Mouse (Mus musculus) ES-Bruce4 (cell line): ENCODE data around the gene Stx2. TPM values are rescaled to one million over a fixed set of nuclear protein-coding genes. Genes with fewer than 3 reads are reported as not detected.
"Not testable (repeated sequence)": the region's sequence is repeated elsewhere in the genome, so short reads cannot be mapped to it uniquely, and the experiment has no call there.

Experiments
- H3K27ac ChIP-seq: 2 replicates; pipeline ENCODE4 v1.5.1; 2012; ENCODE audit warnings: low read length, inconsistent platforms; ENCODE audit not compliant: insufficient read depth
- H3K27me3 ChIP-seq: 2 replicates; pipeline ENCODE4 v1.6.1; 2012; ENCODE audit warnings: mild to moderate bottlenecking, low read length, inconsistent platforms; ENCODE audit not compliant: control insufficient read depth, poor library complexity, insufficient read depth, severe bottlenecking
- H3K36me3 ChIP-seq: 2 replicates; pipeline ENCODE4 v1.6.1; 2012; ENCODE audit warnings: inconsistent platforms, mild to moderate bottlenecking, low read length, moderate library complexity; ENCODE audit not compliant: control insufficient read depth, poor library complexity, insufficient read depth, severe bottlenecking
- H3K4me1 ChIP-seq: one replicate; pipeline ENCODE4 v1.8.1; 2011; ENCODE audit warnings: low read length; ENCODE audit not compliant: control insufficient read depth, insufficient read depth
- H3K4me3 ChIP-seq: 2 replicates; pipeline ENCODE4 v1.5.1; 2011; ENCODE audit warnings: low read depth, mild to moderate bottlenecking, low read length
- H3K9ac ChIP-seq: 2 replicates; pipeline ENCODE4 v1.6.1; 2012; ENCODE audit warnings: low read depth, mild to moderate bottlenecking, inconsistent platforms; ENCODE audit not compliant: poor library complexity, severe bottlenecking
- H3K9me3 ChIP-seq: replicated peaks from 2 replicates; pipeline ENCODE4 v1.6.1; 2012; ENCODE audit warnings: mild to moderate bottlenecking, low read length, inconsistent platforms; ENCODE audit not compliant: control insufficient read depth, poor library complexity, insufficient read depth, severe bottlenecking
- CTCF ChIP-seq: IDR thresholded peaks from one replicate; pipeline ENCODE4 v1.8.1; 2011; ENCODE audit warnings: low read depth, low read length
- EP300 ChIP-seq: IDR thresholded peaks from 2 replicates; pipeline ENCODE4 v1.6.1; 2011; ENCODE audit warnings: low read depth, low read length; ENCODE audit not compliant: insufficient read depth
- POLR2A ChIP-seq: IDR thresholded peaks from one replicate; pipeline ENCODE4 v1.8.1; 2011; ENCODE audit warnings: low read length; ENCODE audit not compliant: insufficient read depth
- polyA plus RNA-seq: library from polyadenylated mRNA; stranded (reverse); fragments of >200 nt; gene quantifications from 2 replicates; pipeline ENCODE4 v1.2.4, GENCODE M21; 2011; ENCODE audit warnings: low read depth; ENCODE audit not compliant: missing spikeins, insufficient read depth, insufficient read length

The Stx2 gene
- polyA plus RNA-seq, 1 experiment = 25.9 TPM

GRCm38 (mm10) chr5:128987141-128987954 lies 21.0 kb downstream of the Stx2 start:
- Histone ChIP-seq H3K4me1 (no peaks in the 10 kb centered on the region), H3K4me3 (no peak overlapping the region), H3K36me3 (no peaks in the 10 kb centered on the region), H3K9ac (no peak overlapping the region), H3K9me3 (no peaks in the 10 kb centered on the region), H3K27me3 (no peaks in the 10 kb centered on the region), H3K27ac (no peak overlapping the region)
- no peak for TF ChIP-seq POLR2A
- no peak for TF ChIP-seq EP300
- no peak for TF ChIP-seq CTCF

GRCm38 (mm10) chr5:128985946-128986345 lies 22.4 kb downstream of the Stx2 start:
- H3K27me3 ChIP-seq = no peaks in the 10 kb centered on the region
- H3K9me3 ChIP-seq = no peaks in the 10 kb centered on the region
- no peak overlapping the region for H3K4me3 ChIP-seq
- H3K36me3 ChIP-seq = no peaks in the 10 kb centered on the region
- no peaks in the 10 kb centered on the region for H3K4me1 ChIP-seq
- TF ChIP-seq CTCF (no peak), POLR2A (no peak), EP300 (no peak)
- H3K27ac ChIP-seq = no peak overlapping the region
- no peak overlapping the region for H3K9ac ChIP-seq

DNA sequence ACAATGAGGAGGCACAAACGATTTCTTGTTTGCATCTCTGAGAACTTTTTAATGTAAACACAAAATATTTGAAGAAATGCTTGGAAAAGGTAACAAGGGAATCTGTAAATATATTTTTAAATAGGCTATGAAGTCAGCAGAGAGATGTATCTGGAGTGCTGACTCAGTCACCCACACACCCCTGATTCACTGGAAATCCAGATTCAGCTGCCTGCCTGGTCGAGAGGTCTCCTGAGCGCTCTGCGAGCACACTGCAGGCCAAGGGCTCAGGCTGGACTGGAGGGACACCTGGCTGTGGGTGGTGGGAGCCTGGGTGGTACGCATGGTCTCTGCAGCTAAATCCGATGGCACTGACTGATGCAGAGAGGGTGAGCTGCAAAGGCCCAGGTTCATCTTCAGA lies 23.8 kb downstream of the Stx2 start:
- H3K27me3 ChIP-seq = no peaks in the 10 kb centered on the region
- no peak overlapping the region for H3K27ac ChIP-seq
- H3K9me3 ChIP-seq = no peaks in the 10 kb centered on the region
- no peaks in the 10 kb centered on the region for H3K36me3 ChIP-seq
- H3K4me3 ChIP-seq = no peak overlapping the region
- no peaks in the 10 kb centered on the region for H3K4me1 ChIP-seq
- no peak overlapping the region for H3K9ac ChIP-seq
- TF ChIP-seq EP300 = no peak
- TF ChIP-seq CTCF = no peak
- TF ChIP-seq POLR2A = no peak

DNA sequence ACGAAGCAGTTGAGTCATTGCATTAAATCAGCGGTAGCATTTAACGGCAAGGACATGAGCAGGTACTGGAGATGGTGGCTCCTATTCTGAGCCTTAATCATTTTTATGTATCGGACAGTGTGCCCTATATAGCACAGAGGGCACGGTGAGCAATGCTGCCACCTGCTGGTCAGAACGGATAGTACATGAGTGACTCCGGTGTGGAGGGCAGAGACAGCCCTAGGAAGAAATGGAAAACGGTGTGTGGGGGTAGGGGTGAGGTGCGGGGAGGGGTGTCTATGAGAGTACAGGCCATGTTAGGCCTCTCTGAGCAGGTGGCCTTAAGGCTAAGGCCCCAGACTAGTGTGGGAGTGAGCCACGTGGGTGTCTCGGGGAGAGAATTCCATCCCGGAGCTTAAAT lies 26.8 kb downstream of the Stx2 start:
- H3K27ac ChIP-seq = no peak overlapping the region
- H3K27me3 ChIP-seq = no peaks in the 10 kb centered on the region
- no peak overlapping the region for H3K4me3 ChIP-seq
- H3K9ac ChIP-seq = no peak overlapping the region
- no peaks in the 10 kb centered on the region for H3K4me1 ChIP-seq
- H3K36me3 ChIP-seq = no peaks in the 10 kb centered on the region
- no peaks in the 10 kb centered on the region for H3K9me3 ChIP-seq
- TF ChIP-seq CTCF (peak; percentile 99), POLR2A (no peak)

DNA sequence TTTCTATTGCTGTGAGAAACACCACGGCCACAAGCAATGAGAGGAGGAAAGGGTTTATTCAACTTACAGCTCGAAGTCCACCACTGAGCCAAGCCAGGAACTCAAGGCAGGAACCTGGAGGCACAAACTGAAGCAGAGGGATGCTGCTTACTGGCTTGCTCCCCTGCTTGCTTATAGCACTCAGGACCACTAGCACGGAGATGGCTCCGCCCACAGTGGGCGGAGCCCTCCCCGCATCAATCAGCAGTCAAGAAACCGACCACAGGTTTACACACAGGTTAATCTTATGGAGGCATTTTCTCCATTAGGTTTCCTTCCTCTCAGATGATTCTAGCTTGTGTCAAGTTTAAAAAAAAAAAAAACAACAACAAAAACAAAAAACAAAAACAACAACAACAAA lies 27.5 kb downstream of the Stx2 start:
- Histone ChIP-seq H3K9me3 (no peaks in the 10 kb centered on the region), H3K36me3 (no peaks in the 10 kb centered on the region), H3K9ac (no peak overlapping the region), H3K4me1 (no peaks in the 10 kb centered on the region), H3K27ac (no peak overlapping the region), H3K27me3 (no peaks in the 10 kb centered on the region), H3K4me3 (no peak overlapping the region)
- TF ChIP-seq CTCF (no peak), POLR2A (no peak), EP300 (no peak)

GRCm38 (mm10) chr5:128978957-128979356 lies 29.4 kb downstream of the Stx2 start:
- no peaks in the 10 kb centered on the region for H3K4me1 ChIP-seq
- no peak overlapping the region for H3K27ac ChIP-seq
- H3K27me3 ChIP-seq = no peaks in the 10 kb centered on the region
- no peaks in the 10 kb centered on the region for H3K36me3 ChIP-seq
- H3K9ac ChIP-seq = no peak overlapping the region
- H3K9me3 ChIP-seq = no peaks in the 10 kb centered on the region
- H3K4me3 ChIP-seq = no peak overlapping the region
- peak; percentile 8 for TF ChIP-seq CTCF
- TF ChIP-seq POLR2A = no peak

GRCm38 (mm10) chr5:128977466-128977865 lies 30.9 kb downstream of the Stx2 start:
- not testable (repeated sequence) for H3K27me3 ChIP-seq, H3K4me3 ChIP-seq, H3K27ac ChIP-seq, H3K9me3 ChIP-seq, H3K36me3 ChIP-seq, H3K4me1 ChIP-seq, H3K9ac ChIP-seq
